Mouse (Mus musculus) yolk sac, embryonic 10.5 days (tissue): Measurements from ENCODE around the gene Fam167b.
"Not testable (repeated sequence)": the region's sequence is repeated elsewhere in the genome, so short reads cannot be mapped to it uniquely, and the experiment has no call there.

ENCODE experiments used
- DNase-seq: peaks from one replicate; pipeline ENCODE4 v3.0.0-alpha.2; 2017; ENCODE audit warnings: low spot score

The Fam167b gene

DNA sequence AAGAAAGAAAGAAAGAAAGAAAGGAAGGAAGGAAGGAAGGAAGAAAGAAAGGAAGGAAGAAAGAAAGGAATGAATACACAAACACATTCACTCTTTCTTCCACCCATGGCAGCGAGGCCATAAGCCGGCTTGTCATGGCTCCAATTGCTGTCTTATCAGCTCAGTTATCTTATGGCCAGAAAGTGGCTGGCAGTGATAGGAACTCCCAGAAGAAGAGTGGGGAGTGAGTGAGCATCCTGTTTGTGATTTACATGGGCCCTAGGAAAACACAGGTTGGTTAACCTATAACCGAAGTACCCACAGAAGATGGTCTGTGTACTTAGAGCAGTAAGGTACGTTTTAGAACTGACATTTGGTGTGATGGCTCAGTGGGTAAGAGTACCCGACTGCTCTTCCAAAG is 17.2 kb downstream of the Fam167b start:
- no peak for DNase-seq

DNA sequence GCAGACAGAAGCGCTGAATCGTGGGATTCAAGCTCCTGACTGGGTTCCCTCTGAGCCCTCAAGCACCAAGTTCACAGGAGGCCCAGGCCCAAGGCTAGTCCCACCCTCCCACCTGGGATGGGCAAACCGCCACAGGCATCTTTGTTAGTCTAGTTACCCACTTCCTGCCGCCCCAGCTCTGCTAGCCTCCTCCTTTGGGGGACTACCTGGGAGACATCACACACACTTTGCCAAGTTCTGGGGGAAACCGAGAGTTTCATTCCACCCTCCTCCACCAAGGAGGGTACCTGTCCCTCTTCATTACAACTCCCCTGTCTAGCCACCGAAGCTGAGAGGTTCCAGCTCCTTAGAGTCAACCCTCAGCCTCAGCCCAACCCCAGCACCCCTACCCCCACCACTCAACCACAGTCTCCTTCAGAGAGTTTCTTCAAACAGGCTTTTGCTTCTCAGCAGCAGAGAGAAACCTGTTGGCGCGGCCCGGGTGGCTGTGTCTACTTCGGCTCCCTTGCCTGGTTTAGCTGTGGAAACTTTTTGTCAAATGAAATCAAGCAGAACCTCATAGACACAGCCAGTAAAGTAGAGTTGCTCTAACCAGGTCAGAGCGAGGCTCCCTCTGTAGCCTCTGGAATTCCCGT is 19.9 kb downstream of the Fam167b start:
- DNase-seq, result no peak

DNA sequence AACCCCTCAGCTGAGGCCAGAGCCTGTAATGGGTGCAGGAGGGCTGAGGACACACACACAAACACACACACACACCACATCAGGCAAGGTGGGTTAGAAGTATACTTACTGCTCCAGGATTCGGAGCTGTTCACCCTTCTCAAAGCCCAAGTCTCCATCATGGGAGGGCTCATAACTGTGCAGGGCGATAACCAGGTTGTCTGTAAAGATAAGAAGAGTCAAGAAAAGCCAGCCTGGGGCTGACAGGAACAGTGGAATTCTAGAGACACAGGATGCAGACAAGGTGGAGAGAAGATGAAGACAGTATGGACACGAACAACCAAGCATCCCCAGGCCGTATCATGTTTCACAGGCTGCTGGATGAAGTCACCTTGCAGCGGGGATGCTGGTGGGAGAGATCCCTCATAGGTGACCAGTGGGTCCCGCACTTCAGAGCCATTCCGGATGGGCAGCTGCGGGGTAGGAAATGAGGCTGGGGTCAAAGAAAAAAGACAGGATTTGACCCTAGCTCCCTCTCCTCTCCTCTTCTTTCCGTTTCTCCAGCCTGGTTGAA is 21.0 kb downstream of the Fam167b start:
- no peak for DNase-seq

DNA sequence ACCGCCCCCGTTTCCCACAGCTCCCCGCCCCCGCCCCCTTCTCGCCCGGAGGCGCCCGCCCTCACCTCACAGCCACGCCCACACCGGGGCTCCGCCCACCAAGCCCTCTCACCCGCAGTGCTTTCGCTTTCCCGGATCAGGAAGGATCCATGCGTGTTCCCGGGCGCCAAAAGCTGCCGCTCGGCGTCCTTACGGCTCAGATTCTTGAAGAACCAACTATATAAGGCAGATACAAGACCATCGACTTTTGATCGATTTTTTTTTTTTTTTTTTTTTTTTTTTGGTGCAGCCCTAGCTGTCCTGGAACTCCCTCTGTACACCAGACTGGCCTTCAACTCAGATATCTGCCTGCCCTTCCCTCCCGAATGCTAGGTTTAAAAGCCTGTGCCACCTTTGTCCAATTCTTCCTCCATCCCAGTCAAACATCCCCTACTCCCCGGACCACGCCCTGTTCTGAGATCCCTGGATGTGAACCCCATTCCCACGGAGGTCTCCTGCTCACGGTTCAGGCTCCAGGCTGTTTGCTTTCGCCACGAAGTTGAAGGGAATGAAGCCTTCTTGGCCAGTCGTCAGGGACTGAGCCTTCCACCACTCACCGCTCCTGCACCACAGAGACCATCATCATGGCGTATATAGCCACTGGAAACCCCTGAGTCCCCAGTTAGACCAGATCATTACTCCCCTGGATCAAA is 21.7 kb downstream of the Fam167b start:
- DNase-seq, result peak; percentile 91

DNA sequence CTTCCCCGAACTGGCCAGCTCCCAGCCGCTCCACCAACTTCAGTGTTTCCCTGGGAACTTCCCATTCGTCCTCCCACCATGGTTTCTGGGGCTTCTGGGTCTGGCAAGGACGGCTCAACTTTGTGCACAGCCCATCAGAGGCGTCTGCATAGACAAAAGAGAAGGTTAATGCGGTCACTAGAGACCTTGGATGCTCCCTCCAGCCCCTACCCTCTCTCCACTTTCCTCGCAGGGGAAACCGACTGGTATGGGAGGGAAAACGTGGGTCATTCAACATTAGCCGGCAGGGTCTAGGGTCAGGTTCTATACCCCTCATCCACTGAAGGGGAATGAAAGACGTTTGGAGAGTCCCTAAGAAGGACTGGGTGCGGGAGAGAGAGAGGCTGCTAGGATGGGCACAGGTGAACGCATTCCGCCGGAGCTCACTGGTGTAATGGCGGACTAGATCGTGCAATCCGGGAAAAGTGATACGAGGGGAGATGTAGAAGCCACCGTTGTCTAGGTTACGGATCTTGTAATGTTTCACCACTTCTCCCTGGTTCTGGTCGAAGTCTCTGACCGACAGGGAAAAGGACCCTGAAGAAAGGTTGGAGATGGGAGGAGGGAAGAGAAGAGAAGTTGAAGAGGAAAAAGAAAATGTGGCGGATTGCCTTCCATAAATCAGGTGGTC is 22.4 kb downstream of the Fam167b start:
- DNase-seq, result no peak

DNA sequence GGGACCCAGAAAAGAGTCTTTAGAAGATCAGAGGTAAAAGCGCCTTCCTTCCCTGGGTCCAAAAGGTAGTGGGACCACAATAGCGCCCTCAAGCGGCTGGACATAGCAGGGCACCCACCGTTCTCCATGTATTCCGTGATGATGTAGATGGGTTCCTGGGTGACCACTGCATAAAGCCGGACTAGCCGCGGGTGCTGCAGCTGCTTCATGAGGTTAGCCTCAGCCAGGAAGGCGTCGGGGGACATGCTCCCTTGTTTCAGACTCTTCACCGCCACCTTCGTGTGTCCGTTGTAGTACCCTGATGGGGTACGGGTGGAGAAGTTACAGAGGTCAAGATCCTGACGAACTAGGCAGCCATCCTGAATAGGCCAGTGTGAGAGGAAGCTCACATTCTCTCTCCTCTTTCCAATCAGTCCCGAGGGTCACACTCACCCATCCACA is 22.9 kb downstream of the Fam167b start:
- peak; percentile 18 for DNase-seq

DNA sequence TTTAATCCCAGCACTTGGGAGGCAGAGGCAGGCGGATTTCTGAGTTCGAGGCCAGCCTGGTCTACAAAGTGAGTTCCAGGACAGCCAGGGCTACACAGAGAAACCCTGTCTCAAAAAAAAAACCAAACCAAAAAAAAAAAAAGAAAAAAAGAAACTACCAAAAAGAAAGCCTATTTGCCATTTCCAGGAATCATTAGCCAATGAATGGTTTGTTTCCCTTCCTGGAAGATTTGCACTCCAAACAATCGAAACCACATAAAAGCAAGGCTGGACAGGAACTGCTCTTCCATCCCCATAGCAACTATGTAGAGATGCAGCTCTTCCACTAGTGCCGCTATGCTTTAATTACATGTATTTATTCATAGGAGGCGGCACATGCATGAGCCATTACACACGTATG is 23.8 kb downstream of the Fam167b start:
- not testable (repeated sequence) for DNase-seq

DNA sequence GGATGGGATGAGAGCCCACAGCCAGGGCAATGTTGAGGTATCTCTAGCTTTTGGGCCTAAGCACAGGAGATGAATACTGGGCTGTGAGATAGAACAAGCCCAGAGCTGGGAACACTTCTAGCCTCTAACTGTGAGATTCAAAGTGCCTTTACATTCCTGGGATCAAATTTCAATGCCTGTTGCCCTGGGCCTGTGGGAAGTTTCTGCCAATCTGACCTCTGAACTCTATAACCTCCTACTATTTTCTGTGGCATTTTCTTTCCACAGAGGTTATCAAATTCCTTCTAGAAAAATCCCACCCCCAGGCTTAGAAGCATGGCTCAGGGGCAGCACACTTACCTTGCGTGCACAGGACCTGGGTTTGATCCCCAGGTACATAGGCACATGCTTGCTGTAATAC is 28.1 kb downstream of the Fam167b start:
- DNase-seq, result peak; percentile 41

DNA sequence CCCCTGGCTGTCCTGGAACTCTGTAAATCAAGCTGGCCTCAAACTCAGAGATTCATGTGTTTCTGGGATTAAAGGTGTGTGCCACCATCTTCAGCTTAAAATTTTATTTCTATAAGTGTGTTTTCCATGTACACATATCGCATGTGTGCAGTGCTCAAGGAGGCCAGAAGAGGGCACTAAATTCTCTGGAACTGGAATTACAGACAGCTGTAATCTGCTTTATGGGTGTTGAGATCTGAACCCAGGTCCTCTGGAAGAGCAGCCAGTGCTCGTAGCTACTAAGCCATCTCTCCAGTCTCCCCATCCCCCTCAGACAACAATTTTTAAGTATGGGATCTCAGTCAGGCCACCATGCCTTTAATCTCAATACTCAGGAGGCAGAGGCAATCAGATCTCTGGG is 29.0 kb downstream of the Fam167b start:
- no peak for DNase-seq

DNA sequence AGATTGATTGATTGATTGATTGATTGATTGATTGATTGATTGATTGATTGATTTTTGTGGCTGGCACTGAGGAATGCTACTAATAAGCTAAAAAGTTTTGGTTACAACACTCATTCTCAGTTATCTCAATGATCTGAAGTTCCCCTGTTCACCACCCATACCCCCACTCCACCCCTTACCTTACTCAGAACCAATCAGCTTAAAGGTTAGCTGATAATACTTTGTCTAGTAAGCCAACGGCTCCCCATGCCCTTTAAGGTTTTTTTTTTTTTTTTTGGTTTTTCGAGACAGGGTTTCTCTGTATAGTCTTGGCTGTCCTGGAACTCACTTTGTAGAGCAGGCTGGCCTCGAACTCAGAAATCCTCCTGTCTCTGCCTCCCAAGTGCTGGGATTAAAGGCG is 30.7 kb downstream of the Fam167b start:
- DNase-seq, result not testable (repeated sequence)

DNA sequence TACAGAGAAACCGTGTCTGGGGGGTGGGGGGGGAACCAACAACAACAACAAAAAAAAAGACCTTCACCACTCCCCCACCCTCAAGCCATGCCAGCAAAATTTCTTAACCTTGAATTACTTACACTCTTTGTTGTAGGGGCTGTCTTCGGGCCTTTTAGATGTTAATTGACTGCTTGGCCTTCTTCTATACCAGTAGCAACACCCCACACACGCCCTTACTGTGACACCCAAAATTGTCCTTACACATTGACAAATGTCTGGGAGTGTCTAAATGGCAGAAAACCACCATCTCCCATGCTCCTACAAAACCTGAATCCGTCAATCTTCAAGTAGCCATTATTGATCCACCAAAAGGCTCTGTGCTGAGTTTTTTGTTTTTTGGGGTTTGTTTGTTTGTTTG is 34.2 kb downstream of the Fam167b start:
- no peak for DNase-seq

DNA sequence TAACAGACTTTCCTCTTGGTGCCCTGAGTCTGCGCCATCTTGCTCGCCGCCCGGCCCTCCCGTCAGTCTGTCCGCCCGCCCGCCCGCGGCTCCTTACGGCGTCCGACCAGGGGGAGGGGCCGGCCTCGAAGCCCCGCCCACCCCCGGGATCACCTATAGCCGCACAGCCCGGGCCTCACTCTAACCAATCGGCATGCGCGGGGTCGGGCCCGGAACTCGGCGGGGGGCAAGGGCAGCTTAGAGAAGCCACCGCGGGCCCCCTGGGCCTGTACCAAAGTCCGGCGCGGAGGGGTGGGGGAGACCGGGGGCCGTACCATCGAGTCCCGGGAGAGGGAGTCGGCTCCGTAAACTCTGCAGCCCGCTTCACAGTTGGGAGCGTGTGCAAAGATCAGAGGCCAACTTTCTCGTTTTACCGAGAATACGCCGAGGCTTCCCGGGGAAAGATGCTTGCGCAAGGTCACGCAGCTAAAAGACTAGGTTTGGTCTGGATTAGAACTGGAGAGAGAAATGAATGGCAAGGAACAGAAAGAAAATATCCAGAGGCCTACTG is 35.7 kb downstream of the Fam167b start, which contains the start of gene Hdac1:
TSS of gene Hdac1 (minus strand) at position 122 of the 550 bp plus-strand sequence.
- DNase-seq, result peak; percentile 99

DNA sequence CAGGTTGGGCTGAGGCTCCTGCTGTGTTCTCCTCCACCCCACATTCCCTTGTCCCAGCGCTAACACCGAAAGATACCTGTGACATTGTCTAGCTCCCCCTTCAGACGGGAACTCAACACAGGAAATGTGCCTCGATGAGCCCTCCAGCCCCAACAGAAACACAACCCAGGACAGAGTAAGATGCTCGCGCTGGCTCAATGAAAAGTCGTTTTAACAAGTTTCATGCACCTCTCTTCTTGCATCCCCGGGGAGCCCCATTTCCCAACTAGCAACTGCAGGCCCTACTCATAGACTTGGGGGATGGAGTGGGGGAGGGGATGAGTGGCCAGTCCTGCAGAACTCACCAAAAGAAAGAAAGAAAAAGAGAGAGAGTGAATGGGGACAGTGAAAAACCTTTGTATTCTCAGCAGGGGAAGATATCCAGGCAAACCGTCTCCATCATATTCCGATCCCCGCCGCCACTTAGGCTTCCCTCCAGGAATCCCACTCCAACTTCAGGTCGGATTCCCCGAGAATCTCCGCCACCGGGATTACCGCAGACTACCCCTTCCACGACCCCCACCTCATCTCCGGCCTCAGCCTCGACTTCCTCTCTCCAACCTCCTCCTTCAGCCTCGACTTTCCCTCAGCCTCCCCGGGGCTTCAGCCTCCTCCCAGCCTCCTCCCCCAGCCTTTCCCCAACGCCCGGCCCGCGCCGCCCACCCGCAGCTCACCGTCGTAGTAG is 36.3 kb downstream of the Fam167b start:
- DNase-seq, result peak; percentile 46

DNA sequence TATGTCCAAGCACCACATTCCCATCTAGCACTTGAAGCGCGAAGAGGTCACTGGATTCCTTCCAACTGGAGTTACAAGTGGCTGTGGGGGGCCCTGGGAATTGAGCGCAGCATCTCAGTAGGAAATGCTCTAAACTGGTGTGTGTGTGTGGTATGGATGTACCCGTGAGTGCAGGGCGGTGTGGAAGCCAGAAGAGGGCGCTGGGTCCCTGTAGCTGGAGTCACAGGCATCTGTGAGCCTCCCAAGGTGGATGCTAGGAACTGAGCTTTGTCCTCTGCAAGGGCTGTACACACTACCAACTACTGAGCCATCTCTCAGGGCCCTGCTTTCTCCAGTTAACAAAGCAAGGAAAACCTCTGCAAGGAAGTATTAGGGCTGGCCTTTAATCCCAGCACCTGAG is 38.3 kb downstream of the Fam167b start:
- no peak for DNase-seq

DNA sequence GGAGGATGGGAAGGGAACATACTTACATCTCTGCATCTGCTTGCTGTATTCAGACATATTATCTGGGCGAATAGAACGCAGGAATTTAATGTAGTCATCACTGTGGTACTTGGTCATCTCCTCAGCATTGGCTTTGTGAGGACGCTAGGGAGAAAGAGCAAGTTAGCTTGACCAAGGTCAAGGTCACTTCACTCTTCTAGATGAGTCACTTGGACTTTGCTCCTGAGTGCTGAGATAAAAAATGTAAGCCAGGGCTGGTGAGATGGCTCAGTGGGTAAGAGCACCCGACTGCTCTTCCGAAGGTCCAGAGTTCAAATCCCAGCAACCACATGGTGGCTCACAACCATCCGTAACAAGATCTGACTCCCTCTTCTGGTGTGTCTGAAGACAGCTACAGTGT is 49.4 kb downstream of the Fam167b start:
- DNase-seq, result peak; percentile 28
